Mouse (Mus musculus) C2C12 (cell line): Measurements from ENCODE around the gene Tgm2.

Experiments
- CEBPB ChIP-seq: IDR thresholded peaks from one replicate; pipeline ENCODE4 v1.6.1; 2011; ENCODE audit warnings: low read depth, mild to moderate bottlenecking, control low read depth, moderate library complexity
- CTCF ChIP-seq: IDR thresholded peaks from one replicate; pipeline ENCODE4 v1.5.1; 2011; ENCODE audit not compliant: control insufficient read depth, insufficient read depth, insufficient read length
- FOSL1 ChIP-seq: IDR thresholded peaks from one replicate; pipeline ENCODE4 v1.8.0; 2011; ENCODE audit warnings: mild to moderate bottlenecking, low read length; ENCODE audit not compliant: poor library complexity, insufficient read depth, severe bottlenecking
- MAX ChIP-seq: IDR thresholded peaks from one replicate; pipeline ENCODE4 v1.6.1; 2011; ENCODE audit warnings: mild to moderate bottlenecking, control low read depth
- MYOD1 ChIP-seq: IDR thresholded peaks from one replicate; pipeline ENCODE4 v1.6.1; 2011; ENCODE audit warnings: low read depth; ENCODE audit not compliant: control insufficient read depth, insufficient read length
- MYOG ChIP-seq: IDR thresholded peaks from one replicate; pipeline ENCODE4 v1.6.1; 2011; ENCODE audit not compliant: control insufficient read depth, insufficient read length; ENCODE audit errors: extremely low read depth
- USF1 ChIP-seq: IDR thresholded peaks from one replicate; pipeline ENCODE4 v1.6.1; 2011; ENCODE audit warnings: low read depth, mild to moderate bottlenecking, control low read depth, moderate library complexity

DNA sequence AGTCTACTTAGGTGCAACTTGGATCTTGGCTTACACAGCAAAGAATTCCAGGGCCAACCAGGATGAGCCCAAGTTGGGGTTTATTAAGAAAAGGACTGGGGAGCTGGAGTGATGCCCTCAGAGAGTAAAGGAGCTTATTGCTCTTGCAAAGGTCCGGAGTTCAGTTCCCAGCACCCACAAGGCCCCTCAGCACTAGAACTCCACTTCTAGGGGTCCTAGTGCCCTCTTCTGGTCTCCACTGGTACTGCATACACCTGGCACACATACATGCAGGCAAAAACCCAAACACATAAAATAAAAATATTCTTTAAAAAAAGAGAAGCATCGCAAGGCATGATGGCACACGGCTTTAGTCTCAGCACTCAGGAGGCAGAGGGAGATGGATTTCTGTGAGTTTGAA lies 4.8 kb upstream of the Tgm2 start:
- TF ChIP-seq CTCF (no peak), MAX (no peak), FOSL1 (no peak), CEBPB (no peak), MYOD1 (no peak), USF1 (no peak), MYOG (no peak)
